Mouse (Mus musculus): ENCODE results near the gene Kansl2.

Gene Kansl2

GRCm38 (mm10) chr15:98503317-98503716, 30.7 kb downstream of the Kansl2 start:
- H3K27me3 ChIP-seq (ENCODE audit: insufficient read depth, low read length): peaks cover 22% of the 10 kb centered on the region
- TF ChIP-seq CTCF (conservative IDR thresholded peaks at IDR 0.05; ENCODE audit: low read length) (no peak), NANOG (IDR thresholded peaks at IDR 0.05; ENCODE audit: borderline replicate concordance, low read length) (no peak), POU5F1 (IDR thresholded peaks at IDR 0.05; ENCODE audit: borderline replicate concordance, low read length) (no peak)
- H3K9me3 ChIP-seq (ENCODE audit: low read length): no peaks in the 10 kb centered on the region

GRCm38 (mm10) chr15:98497631-98498030, 36.4 kb downstream of the Kansl2 start:
- H3K36me3 ChIP-seq (ENCODE audit: insufficient read depth, low read length): no peaks in the 10 kb centered on the region
- no peak for TF ChIP-seq POU5F1 (IDR thresholded peaks at IDR 0.05; ENCODE audit: borderline replicate concordance, low read length)
- no peak for TF ChIP-seq CTCF (conservative IDR thresholded peaks at IDR 0.05; ENCODE audit: low read length)
- peaks cover 31% of the 10 kb centered on the region for H3K27me3 ChIP-seq (ENCODE audit: insufficient read depth, low read length)
- H3K9me3 ChIP-seq (ENCODE audit: low read length): no peaks in the 10 kb centered on the region
- H3K4me3 ChIP-seq (replicated peaks; ENCODE audit: low read length): peak overlapping the region; percentile 64
- peaks cover 12% of the 10 kb centered on the region for H3K4me1 ChIP-seq (replicated peaks; ENCODE audit: low read depth, low read length)

More at GRCm38 (mm10) chr15:98503317-98503716, 30.7 kb downstream of the Kansl2 start:
- no peak overlapping the region for H3K4me3 ChIP-seq (replicated peaks; ENCODE audit: low read length)
- H3K36me3 ChIP-seq (ENCODE audit: insufficient read depth, low read length): no peaks in the 10 kb centered on the region
- peaks cover 15% of the 10 kb centered on the region for H3K4me1 ChIP-seq (replicated peaks; ENCODE audit: low read depth, low read length)

GRCm38 (mm10) chr15:98492102-98492501, 42.0 kb downstream of the Kansl2 start, which contains the start of gene Olfr279:
Gene Olfr279, plus strand, starts transcription at chr15:98492402.
- no peak for TF ChIP-seq POU5F1 (IDR thresholded peaks at IDR 0.05; ENCODE audit: borderline replicate concordance, low read length)
- TF ChIP-seq NANOG (IDR thresholded peaks at IDR 0.05; ENCODE audit: borderline replicate concordance, low read length): no peak
- TF ChIP-seq CTCF (conservative IDR thresholded peaks at IDR 0.05; ENCODE audit: low read length): no peak
- peaks cover 15% of the 10 kb centered on the region for H3K9me3 ChIP-seq (ENCODE audit: low read length)
- peaks cover 3% of the 10 kb centered on the region; the same call in 1 of the 2 replicates for H3K27me3 ChIP-seq (ENCODE audit: insufficient read depth, low read length)
- H3K4me1 ChIP-seq (replicated peaks; ENCODE audit: low read depth, low read length): no peaks in the 10 kb centered on the region
- no peak within 1 kb of the TSS for H3K4me3 ChIP-seq (replicated peaks; ENCODE audit: low read length)
- no peaks in the 10 kb centered on the region for H3K36me3 ChIP-seq (ENCODE audit: insufficient read depth, low read length)

GRCm38 (mm10) chr15:98491332-98491731, 42.7 kb downstream of the Kansl2 start:
- peaks cover 21% of the 10 kb centered on the region for H3K9me3 ChIP-seq (ENCODE audit: low read length)
- TF ChIP-seq CTCF (conservative IDR thresholded peaks at IDR 0.05; ENCODE audit: low read length): no peak
- no peak for TF ChIP-seq POU5F1 (IDR thresholded peaks at IDR 0.05; ENCODE audit: borderline replicate concordance, low read length)
- no peak for TF ChIP-seq NANOG (IDR thresholded peaks at IDR 0.05; ENCODE audit: borderline replicate concordance, low read length)
- H3K27me3 ChIP-seq (ENCODE audit: insufficient read depth, low read length): peaks cover 2% of the 10 kb centered on the region; the same call in 1 of the 2 replicates
- H3K4me1 ChIP-seq (replicated peaks; ENCODE audit: low read depth, low read length): no peaks in the 10 kb centered on the region
- no peaks in the 10 kb centered on the region for H3K36me3 ChIP-seq (ENCODE audit: insufficient read depth, low read length)
- no peak overlapping the region for H3K4me3 ChIP-seq (replicated peaks; ENCODE audit: low read length)

- peaks cover 21% of the 10 kb centered on the region for H3K9me3 ChIP-seq (ENCODE audit: low read length)
- H3K4me1 ChIP-seq (replicated peaks; ENCODE audit: low read depth, low read length): no peaks in the 10 kb centered on the region
- no peaks in the 10 kb centered on the region for H3K27me3 ChIP-seq (ENCODE audit: insufficient read depth, low read length)
- no peak overlapping the region for H3K4me3 ChIP-seq (replicated peaks; ENCODE audit: low read length)
- no peak for TF ChIP-seq CTCF (conservative IDR thresholded peaks at IDR 0.05; ENCODE audit: low read length)
- TF ChIP-seq POU5F1 (IDR thresholded peaks at IDR 0.05; ENCODE audit: borderline replicate concordance, low read length): no peak
- no peak for TF ChIP-seq NANOG (IDR thresholded peaks at IDR 0.05; ENCODE audit: borderline replicate concordance, low read length)
- H3K36me3 ChIP-seq (ENCODE audit: insufficient read depth, low read length): no peaks in the 10 kb centered on the region
These were observed 47.5 kb downstream of the Kansl2 start for GRCm38 (mm10) chr15:98486433-98487021.

- no peaks in the 10 kb centered on the region for H3K27me3 ChIP-seq (ENCODE audit: insufficient read depth, low read length)
- H3K9me3 ChIP-seq (ENCODE audit: low read length): peaks cover 21% of the 10 kb centered on the region
- H3K4me3 ChIP-seq (replicated peaks; ENCODE audit: low read length): no peak overlapping the region
- H3K36me3 ChIP-seq (ENCODE audit: insufficient read depth, low read length): no peaks in the 10 kb centered on the region
- H3K4me1 ChIP-seq (replicated peaks; ENCODE audit: low read depth, low read length): peaks cover 9% of the 10 kb centered on the region; the same call in 1 of the 2 replicates
- TF ChIP-seq POU5F1 (IDR thresholded peaks at IDR 0.05; ENCODE audit: borderline replicate concordance, low read length) (no peak), NANOG (IDR thresholded peaks at IDR 0.05; ENCODE audit: borderline replicate concordance, low read length) (no peak), CTCF (conservative IDR thresholded peaks at IDR 0.05; ENCODE audit: low read length) (no peak)
These were observed 49.9 kb downstream of the Kansl2 start for GRCm38 (mm10) chr15:98483907-98484886.

- Histone ChIP-seq H3K27me3 (ENCODE audit: insufficient read depth, low read length) (peaks cover 2% of the 10 kb centered on the region), H3K9me3 (ENCODE audit: low read length) (peaks cover 11% of the 10 kb centered on the region), H3K36me3 (ENCODE audit: insufficient read depth, low read length) (no peaks in the 10 kb centered on the region), H3K4me3 (replicated peaks; ENCODE audit: low read length) (no peak within 1 kb of the TSS), H3K4me1 (replicated peaks; ENCODE audit: low read depth, low read length) (peaks cover 9% of the 10 kb centered on the region; the same call in 1 of the 2 replicates)
- no peak for TF ChIP-seq CTCF (conservative IDR thresholded peaks at IDR 0.05; ENCODE audit: low read length)
- no peak for TF ChIP-seq POU5F1 (IDR thresholded peaks at IDR 0.05; ENCODE audit: borderline replicate concordance, low read length)
- TF ChIP-seq NANOG (IDR thresholded peaks at IDR 0.05; ENCODE audit: borderline replicate concordance, low read length): no peak
These were observed 51.4 kb downstream of the Kansl2 start, which contains the start of gene Lalba for GRCm38 (mm10) chr15:98482701-98483100. Gene Lalba, minus strand, starts transcription at chr15:98482721.

- Histone ChIP-seq H3K9me3 (ENCODE audit: low read length) (no peaks in the 10 kb centered on the region), H3K27me3 (ENCODE audit: insufficient read depth, low read length) (peaks cover 11% of the 10 kb centered on the region), H3K4me3 (replicated peaks; ENCODE audit: low read length) (no peak overlapping the region), H3K36me3 (ENCODE audit: insufficient read depth, low read length) (no peaks in the 10 kb centered on the region), H3K4me1 (replicated peaks; ENCODE audit: low read depth, low read length) (peaks cover 13% of the 10 kb centered on the region)
- no peak for TF ChIP-seq CTCF (conservative IDR thresholded peaks at IDR 0.05; ENCODE audit: low read length)
- no peak for TF ChIP-seq NANOG (IDR thresholded peaks at IDR 0.05; ENCODE audit: borderline replicate concordance, low read length)
- no peak for TF ChIP-seq POU5F1 (IDR thresholded peaks at IDR 0.05; ENCODE audit: borderline replicate concordance, low read length)
These were observed 54.4 kb downstream of the Kansl2 start for GRCm38 (mm10) chr15:98479568-98480102.
